Mouse (Mus musculus) limb, embryonic 11.5 days (tissue): ENCODE measurements at regions not wholly inside any gene's neighbourhood (a gene's known extent, or its start where the extent isn't known, plus 50 kb on each side); places are given as distances from the start of the nearest gene placed in this dataset.

Experiments used
- ATAC-seq: fragments of 200-750 bp; cut with Nextera tagmentation; 2 replicates; pipeline ENCODE4 v1.8.0; 2017; ENCODE audit warnings: low read depth; ENCODE audit not compliant: insufficient number of reproducible peaks, low FRiP score, low TSS enrichment
- DNase-seq: peaks from one replicate; pipeline ENCODE4 v3.0.0-alpha.2; 2015; ENCODE audit warnings: low spot score
- H3K27ac ChIP-seq: fragments of 300-500 bp; sonication (generic); replicated peaks from 2 replicates; pipeline ENCODE4 v1.5.1; 2014; ENCODE audit warnings: low read depth, mild to moderate bottlenecking, low read length
- H3K27me3 ChIP-seq: fragments of 300-500 bp; sonication (generic); 2 replicates; pipeline ENCODE4 v1.6.1; 2014; ENCODE audit warnings: mild to moderate bottlenecking, low read length, mixed read lengths; ENCODE audit not compliant: control insufficient read depth, insufficient read depth
- H3K36me3 ChIP-seq: fragments of 300-500 bp; sonication (generic); 2 replicates; pipeline ENCODE4 v1.6.1; 2014; ENCODE audit warnings: mild to moderate bottlenecking, low read length, moderate library complexity, mixed read lengths; ENCODE audit not compliant: control insufficient read depth, insufficient read depth
- H3K4me1 ChIP-seq: fragments of 300-500 bp; sonication (generic); 2 replicates; pipeline ENCODE4 v1.6.1; 2014; ENCODE audit warnings: low read length, mixed read lengths; ENCODE audit not compliant: control insufficient read depth, insufficient read depth
- H3K4me2 ChIP-seq: fragments of 300-500 bp; sonication (generic); 2 replicates; pipeline ENCODE4 v1.6.1; 2014; ENCODE audit warnings: low read depth, mild to moderate bottlenecking, moderate library complexity; ENCODE audit not compliant: severe bottlenecking
- H3K4me3 ChIP-seq: fragments of 300-500 bp; sonication (generic); 2 replicates; pipeline ENCODE4 v1.5.1; 2014; ENCODE audit warnings: low read depth, low read length
- H3K9ac ChIP-seq: fragments of 300-500 bp; sonication (generic); 2 replicates; pipeline ENCODE4 v1.6.1; 2014; ENCODE audit warnings: mild to moderate bottlenecking, low read length
- H3K9me3 ChIP-seq: fragments of 300-500 bp; sonication (generic); 2 replicates; pipeline ENCODE4 v1.6.1; 2016; ENCODE audit warnings: low read length; ENCODE audit not compliant: control insufficient read depth
- WGBS: fragments of 180-500 bp; shearing (Covaris S2); extraction: QIAGEN DNeasy Blood & Tissue Kit; methylation state at CpG from one replicate; pipeline ENCODE4 v1.1.7; 2014; 5-methylcytosine and 5-hydroxymethylcytosine counted together

- no peak for DNase-seq
- WGBS, result 81% methylated on average over 8 of the region's 8 CpGs
- H3K9me3 ChIP-seq, result no peaks in the 10 kb centered on the region
- no peak overlapping the region for H3K4me3 ChIP-seq
- H3K27ac ChIP-seq, result no peak overlapping the region
- no peaks in the 10 kb centered on the region for H3K36me3 ChIP-seq
- ATAC-seq, result no peak
- no peak overlapping the region for H3K4me2 ChIP-seq
- H3K27me3 ChIP-seq, result no peaks in the 10 kb centered on the region
- no peaks in the 10 kb centered on the region for H3K4me1 ChIP-seq
- H3K9ac ChIP-seq, result no peak overlapping the region
Observed at GRCm38 (mm10) chr10:19443516-19443915, 87.2 kb downstream of the Olig3 start.

- Histone ChIP-seq H3K9ac (no peak overlapping the region), H3K4me1 (no peaks in the 10 kb centered on the region), H3K4me3 (no peak overlapping the region), H3K4me2 (no peak overlapping the region), H3K9me3 (no peaks in the 10 kb centered on the region), H3K27ac (no peak overlapping the region), H3K36me3 (no peaks in the 10 kb centered on the region), H3K27me3 (no peaks in the 10 kb centered on the region)
- WGBS, result 81% methylated on average over 12 of the region's 12 CpGs
- ATAC-seq (no peak), DNase-seq (no peak)
Observed at GRCm38 (mm10) chr10:19448838-19449559, 92.7 kb downstream of the Olig3 start.

DNA sequence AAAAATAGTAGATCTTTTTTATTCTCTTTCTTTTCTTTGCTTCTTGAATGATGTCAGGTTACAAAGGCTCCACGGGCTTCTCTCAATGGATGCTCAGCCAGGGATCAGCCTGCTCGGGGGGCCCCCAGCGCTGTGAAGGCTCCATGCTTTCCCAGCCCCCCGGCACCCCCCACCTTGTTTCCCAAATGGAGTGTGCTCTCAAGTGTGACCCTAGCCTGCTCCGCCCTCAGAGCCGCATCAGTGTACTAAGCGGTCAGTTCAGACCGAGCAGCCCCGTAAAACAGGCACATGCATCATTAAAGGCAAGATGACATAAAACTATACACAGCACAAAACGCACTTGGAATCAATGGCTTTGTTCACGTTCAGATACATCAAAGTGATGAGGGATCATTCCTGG is 102.7 kb downstream of the Olig3 start:
- Histone ChIP-seq H3K27me3 (no peaks in the 10 kb centered on the region), H3K4me2 (no peak overlapping the region), H3K9me3 (no peaks in the 10 kb centered on the region), H3K27ac (no peak overlapping the region), H3K4me1 (no peaks in the 10 kb centered on the region), H3K4me3 (no peak overlapping the region), H3K9ac (no peak overlapping the region), H3K36me3 (no peaks in the 10 kb centered on the region)
- 74% methylated on average over 11 of the region's 11 CpGs for WGBS
- DNase-seq (no peak), ATAC-seq (no peak)

- no peak overlapping the region for H3K4me3 ChIP-seq
- ATAC-seq, result no peak
- no peak for DNase-seq
- no peak overlapping the region for H3K4me2 ChIP-seq
- no peaks in the 10 kb centered on the region for H3K36me3 ChIP-seq
- 93% methylated on average over 5 of the region's 5 CpGs for WGBS
- no peaks in the 10 kb centered on the region for H3K4me1 ChIP-seq
- no peaks in the 10 kb centered on the region for H3K9me3 ChIP-seq
- H3K27me3 ChIP-seq, result no peaks in the 10 kb centered on the region
- H3K9ac ChIP-seq, result no peak overlapping the region
- H3K27ac ChIP-seq, result no peak overlapping the region
Observed at GRCm38 (mm10) chr10:19459709-19460108, 103.4 kb downstream of the Olig3 start.

DNA sequence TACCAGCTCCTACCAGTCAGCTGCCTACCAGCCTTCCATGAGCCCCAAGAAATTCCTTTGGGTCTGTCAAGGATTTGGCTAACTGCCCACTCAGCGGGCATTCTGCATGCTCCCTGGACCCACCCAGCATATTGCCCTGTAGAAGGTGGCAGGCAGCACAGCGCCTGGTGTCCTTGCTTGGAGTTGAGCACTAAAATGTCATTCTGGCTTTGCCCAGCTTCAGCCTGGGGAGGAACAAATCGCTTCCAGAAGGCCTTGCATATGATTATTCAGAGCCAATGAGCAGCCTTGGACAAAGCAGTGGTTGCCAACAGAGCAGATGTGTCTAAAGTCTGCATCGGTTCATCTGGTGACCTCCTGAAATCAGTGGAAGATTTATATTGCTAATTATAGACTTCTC is 103.8 kb downstream of the Olig3 start:
- DNase-seq (no peak), ATAC-seq (no peak)
- no peaks in the 10 kb centered on the region for H3K4me1 ChIP-seq
- H3K27me3 ChIP-seq, result no peaks in the 10 kb centered on the region
- no peak overlapping the region for H3K9ac ChIP-seq
- H3K36me3 ChIP-seq, result no peaks in the 10 kb centered on the region
- no peaks in the 10 kb centered on the region for H3K9me3 ChIP-seq
- no peak overlapping the region for H3K4me3 ChIP-seq
- H3K27ac ChIP-seq, result no peak overlapping the region
- no peak overlapping the region for H3K4me2 ChIP-seq
- 64% methylated on average over 4 of the region's 4 CpGs for WGBS

DNA sequence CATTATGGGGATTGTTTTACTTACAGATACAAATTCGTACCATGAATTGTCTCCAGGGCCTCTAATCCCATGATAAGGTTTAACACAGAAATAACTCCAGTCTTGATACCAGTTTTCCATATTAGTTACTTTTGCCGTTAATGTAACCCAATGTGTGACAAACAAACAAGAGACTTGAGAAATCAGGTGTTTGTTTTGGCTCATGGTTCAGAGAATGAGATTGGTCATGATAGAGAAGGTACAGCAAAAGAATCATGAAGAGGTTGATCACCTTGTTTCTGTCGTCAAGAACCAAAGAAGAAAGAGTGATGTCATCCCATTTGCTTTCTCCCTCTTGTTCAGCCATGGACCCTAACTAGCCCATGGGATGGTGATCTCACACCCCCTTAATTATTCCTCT is 107.5 kb downstream of the Olig3 start:
- H3K9ac ChIP-seq, result no peak overlapping the region
- no peaks in the 10 kb centered on the region for H3K27me3 ChIP-seq
- WGBS, result 84% methylated on average over 3 of the region's 3 CpGs
- DNase-seq (no peak), ATAC-seq (no peak)
- no peaks in the 10 kb centered on the region for H3K4me1 ChIP-seq
- no peak overlapping the region for H3K4me2 ChIP-seq
- H3K9me3 ChIP-seq, result no peaks in the 10 kb centered on the region
- H3K4me3 ChIP-seq, result no peak overlapping the region
- H3K36me3 ChIP-seq, result no peaks in the 10 kb centered on the region
- H3K27ac ChIP-seq, result no peak overlapping the region

DNA sequence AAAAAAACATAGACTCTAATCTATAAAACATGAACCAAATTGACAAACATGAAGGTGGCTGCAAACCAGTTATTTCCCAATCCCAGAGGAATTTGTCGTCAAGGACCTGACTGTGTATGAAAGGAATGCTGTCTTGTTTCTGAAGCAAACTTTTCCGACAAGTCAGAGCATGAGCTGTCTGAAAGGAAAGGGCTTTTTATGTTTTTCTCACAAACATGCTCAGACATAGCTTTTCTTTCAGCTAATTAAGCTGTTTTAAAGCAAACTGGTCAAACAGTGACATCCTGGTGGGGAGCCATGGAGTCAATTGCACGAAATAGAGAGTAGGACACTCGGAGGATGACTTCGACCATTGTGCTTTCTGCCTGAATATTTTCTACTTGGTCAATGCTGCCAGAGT is 108.2 kb downstream of the Olig3 start:
- Histone ChIP-seq H3K36me3 (no peaks in the 10 kb centered on the region), H3K9ac (no peak overlapping the region), H3K4me3 (no peak overlapping the region), H3K27ac (no peak overlapping the region), H3K27me3 (no peaks in the 10 kb centered on the region), H3K9me3 (no peaks in the 10 kb centered on the region), H3K4me1 (no peaks in the 10 kb centered on the region), H3K4me2 (no peak overlapping the region)
- no peak for DNase-seq
- ATAC-seq, result no peak
- whole genome bisulfite sequencing, result 83% methylated on average over 5 of the region's 5 CpGs

GRCm38 (mm10) chr10:19471349-19472040 is 115.2 kb downstream of the Olig3 start:
- H3K9ac ChIP-seq, result no peak overlapping the region
- DNase-seq, result no peak
- ATAC-seq, result no peak

More at GRCm38 (mm10) chr10:19471349-19472040, 115.2 kb downstream of the Olig3 start:
- H3K27me3 ChIP-seq, result no peaks in the 10 kb centered on the region
- WGBS, result 53% methylated on average over 9 of the region's 9 CpGs
- no peak overlapping the region for H3K4me3 ChIP-seq
- H3K36me3 ChIP-seq, result no peaks in the 10 kb centered on the region
- no peak overlapping the region for H3K4me2 ChIP-seq
- no peaks in the 10 kb centered on the region for H3K9me3 ChIP-seq
- H3K27ac ChIP-seq, result no peak overlapping the region
- H3K4me1 ChIP-seq, result 0 out of 2 replicates have a peak, but pooled peaks cover 3% of the 10 kb centered on the region
